Mouse (Mus musculus) embryonic fibroblast, embryonic 13.5 days (primary cell): ENCODE measurements at regions not wholly inside any gene's neighbourhood (a gene's known extent, or its start where the extent isn't known, plus 50 kb on each side); places are given as distances from the start of the nearest gene placed in this dataset.

Experiments used
- CTCF ChIP-seq: IDR thresholded peaks from 2 replicates; pipeline ENCODE4 v1.5.1; 2011; ENCODE audit warnings: mild to moderate bottlenecking, control low read depth, low read length, moderate library complexity, borderline replicate concordance; ENCODE audit not compliant: insufficient read depth
- POLR2A ChIP-seq: IDR thresholded peaks from 2 replicates; pipeline ENCODE4 v1.6.1; 2011; ENCODE audit warnings: low read depth, mild to moderate bottlenecking, control low read depth, low read length, moderate library complexity

GRCm38 (mm10) chr14:47862556-47862955 is 214.3 kb downstream of the Ktn1 start:
- no peak for TF ChIP-seq CTCF
- TF ChIP-seq POLR2A = no peak
